Mouse (Mus musculus): ENCODE measurements at regions not wholly inside any gene's neighbourhood (a gene's known extent, or its start where the extent isn't known, plus 50 kb on each side); places are given as distances from the start of the nearest gene placed in this dataset.
"Not testable (repeated sequence)": the region's sequence is repeated elsewhere in the genome, so short reads cannot be mapped to it uniquely, and the experiment has no call there.

DNA sequence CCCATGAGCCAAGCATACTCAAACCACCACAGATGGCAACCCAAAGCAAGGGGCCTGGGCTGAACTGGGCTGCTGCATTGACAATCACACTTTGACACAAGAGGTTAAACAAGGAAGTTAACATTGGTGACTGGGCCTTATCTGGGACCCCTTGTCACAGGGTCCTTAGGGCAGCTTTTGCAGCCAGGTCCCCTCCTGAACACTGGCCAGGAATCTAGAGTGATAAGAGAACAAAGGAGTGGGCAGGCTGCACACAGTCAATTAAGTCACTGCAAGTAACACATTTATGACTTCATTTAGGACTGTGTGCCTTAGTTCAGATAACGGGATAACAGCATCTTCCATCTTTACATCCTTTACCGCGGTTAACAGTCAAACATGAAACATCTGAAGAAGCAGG lies 663.5 kb upstream of the Gm19410 start:
- 68% methylated on average over 3 of the region's 3 CpGs for WGBS
- H3K27me3 ChIP-seq (ENCODE audit: low read depth, poor library complexity, severe bottlenecking); H3K4me3 ChIP-seq; H3K36me3 ChIP-seq; H3K4me1 ChIP-seq; DNase-seq (ENCODE audit: low spot score); H3K27ac ChIP-seq; H3K9me3 ChIP-seq (replicated peaks): not testable (repeated sequence)

- not testable (repeated sequence) for H3K4me1 ChIP-seq; H3K4me3 ChIP-seq; H3K9me3 ChIP-seq (replicated peaks); H3K36me3 ChIP-seq; DNase-seq (ENCODE audit: low spot score); H3K27ac ChIP-seq; H3K27me3 ChIP-seq (ENCODE audit: low read depth, poor library complexity, severe bottlenecking)
Observed at GRCm38 (mm10) chr8:35104465-35104876, 661.1 kb upstream of the Gm19410 start.

- Histone ChIP-seq H3K4me3 (no peak overlapping the region), H3K9me3 (replicated peaks) (no peaks in the 10 kb centered on the region), H3K36me3 (no peaks in the 10 kb centered on the region), H3K4me1 (no peaks in the 10 kb centered on the region), H3K27ac (no peak overlapping the region), H3K27me3 (ENCODE audit: low read depth, poor library complexity, severe bottlenecking) (no peaks in the 10 kb centered on the region)
- DNase-seq (ENCODE audit: low spot score) = no peak
- 88% methylated on average over 27 of the region's 27 CpGs for WGBS
Observed at GRCm38 (mm10) chr8:35109506-35110217, 655.9 kb upstream of the Gm19410 start.

GRCm38 (mm10) chr8:35110286-35110685 lies 655.3 kb upstream of the Gm19410 start:
- no peak overlapping the region for H3K27ac ChIP-seq
- H3K27me3 ChIP-seq (ENCODE audit: low read depth, poor library complexity, severe bottlenecking) = no peaks in the 10 kb centered on the region
- 92% methylated on average over 8 of the region's 8 CpGs for WGBS
- H3K4me1 ChIP-seq = no peaks in the 10 kb centered on the region
- H3K36me3 ChIP-seq = no peaks in the 10 kb centered on the region
- no peaks in the 10 kb centered on the region for H3K9me3 ChIP-seq (replicated peaks)
- no peak for DNase-seq (ENCODE audit: low spot score)
- no peak overlapping the region for H3K4me3 ChIP-seq

- H3K4me1 ChIP-seq = no peaks in the 10 kb centered on the region
- H3K4me3 ChIP-seq = no peak overlapping the region
- no peak for DNase-seq (ENCODE audit: low spot score)
- no peaks in the 10 kb centered on the region for H3K27me3 ChIP-seq (ENCODE audit: low read depth, poor library complexity, severe bottlenecking)
- H3K9me3 ChIP-seq (replicated peaks) = no peaks in the 10 kb centered on the region
- no peaks in the 10 kb centered on the region for H3K36me3 ChIP-seq
- no peak overlapping the region for H3K27ac ChIP-seq
- WGBS = 80% methylated on average over 7 of the region's 7 CpGs
Observed at GRCm38 (mm10) chr8:35111130-35111529, 654.5 kb upstream of the Gm19410 start.

DNA sequence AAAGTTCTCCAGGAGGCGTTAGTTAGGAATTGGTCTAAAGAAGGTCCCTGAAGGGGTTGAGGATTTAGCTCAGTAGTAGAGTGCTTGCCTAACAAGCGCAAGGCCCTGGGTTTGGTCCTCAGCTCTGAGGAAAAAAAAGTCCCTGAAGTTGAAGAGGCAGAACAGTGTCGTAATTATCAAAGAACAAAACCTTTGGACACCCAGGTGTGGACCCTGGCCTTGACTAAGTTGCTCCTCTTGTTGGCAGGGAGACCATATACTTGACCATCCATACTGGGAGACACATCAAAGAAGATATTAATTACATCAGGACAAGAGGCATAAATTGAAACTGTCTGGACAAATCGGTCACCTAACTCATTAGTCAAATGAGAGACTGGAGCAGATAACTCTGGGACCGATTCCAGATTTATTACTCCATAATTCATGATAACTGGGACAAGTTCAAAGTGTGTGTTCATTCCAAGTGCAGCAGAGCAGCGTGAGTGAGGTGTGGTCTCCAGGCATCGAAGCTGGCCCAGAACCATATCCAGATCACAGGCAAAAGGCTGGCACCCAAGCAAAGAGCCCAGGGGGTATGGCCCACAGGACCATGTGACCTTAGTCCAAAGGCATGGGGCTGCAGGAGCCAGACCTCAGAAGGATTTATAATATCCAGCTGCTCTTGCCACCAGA lies 652.9 kb upstream of the Gm19410 start:
- DNase-seq (ENCODE audit: low spot score) = no peak
- Histone ChIP-seq H3K4me3 (no peak overlapping the region), H3K4me1 (no peaks in the 10 kb centered on the region), H3K9me3 (replicated peaks) (no peaks in the 10 kb centered on the region), H3K27ac (no peak overlapping the region), H3K36me3 (no peaks in the 10 kb centered on the region), H3K27me3 (ENCODE audit: low read depth, poor library complexity, severe bottlenecking) (no peaks in the 10 kb centered on the region)
- WGBS = 74% methylated on average over 7 of the region's 7 CpGs

GRCm38 (mm10) chr8:35114031-35114430 lies 651.6 kb upstream of the Gm19410 start:
- DNase-seq (ENCODE audit: low spot score) = no peak
- H3K36me3 ChIP-seq = no peaks in the 10 kb centered on the region
- no peaks in the 10 kb centered on the region for H3K27me3 ChIP-seq (ENCODE audit: low read depth, poor library complexity, severe bottlenecking)
- H3K27ac ChIP-seq = no peak overlapping the region
- H3K9me3 ChIP-seq (replicated peaks) = no peaks in the 10 kb centered on the region
- H3K4me1 ChIP-seq = no peaks in the 10 kb centered on the region
- WGBS = 81% methylated on average over 10 of the region's 10 CpGs
- no peak overlapping the region for H3K4me3 ChIP-seq

DNA sequence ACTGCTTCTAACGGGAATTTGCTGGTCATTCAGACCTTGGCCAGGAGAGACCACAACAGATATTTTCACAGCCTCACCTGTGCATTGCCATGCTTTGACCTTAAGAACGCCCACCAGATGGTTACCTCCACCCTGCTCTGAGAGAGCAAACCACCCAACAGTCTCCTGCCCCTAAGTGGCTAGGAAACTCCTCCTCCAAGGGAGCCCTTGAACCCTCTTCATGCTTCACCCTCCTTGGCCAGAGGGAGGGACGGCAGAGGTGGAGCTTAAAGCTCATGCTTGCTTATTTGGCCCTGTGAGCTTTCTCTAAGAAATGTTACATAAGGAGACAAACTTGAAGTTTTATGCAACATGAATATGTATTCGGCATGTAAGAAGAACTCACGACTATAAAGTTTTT lies 645.0 kb upstream of the Gm19410 start:
- Histone ChIP-seq H3K4me3 (no peak overlapping the region), H3K4me1 (peaks cover 13% of the 10 kb centered on the region), H3K9me3 (replicated peaks) (no peaks in the 10 kb centered on the region), H3K36me3 (no peaks in the 10 kb centered on the region), H3K27me3 (ENCODE audit: low read depth, poor library complexity, severe bottlenecking) (no peaks in the 10 kb centered on the region), H3K27ac (no peak overlapping the region)
- 74% methylated on average over 5 of the region's 5 CpGs for WGBS
- no peak for DNase-seq (ENCODE audit: low spot score)

DNA sequence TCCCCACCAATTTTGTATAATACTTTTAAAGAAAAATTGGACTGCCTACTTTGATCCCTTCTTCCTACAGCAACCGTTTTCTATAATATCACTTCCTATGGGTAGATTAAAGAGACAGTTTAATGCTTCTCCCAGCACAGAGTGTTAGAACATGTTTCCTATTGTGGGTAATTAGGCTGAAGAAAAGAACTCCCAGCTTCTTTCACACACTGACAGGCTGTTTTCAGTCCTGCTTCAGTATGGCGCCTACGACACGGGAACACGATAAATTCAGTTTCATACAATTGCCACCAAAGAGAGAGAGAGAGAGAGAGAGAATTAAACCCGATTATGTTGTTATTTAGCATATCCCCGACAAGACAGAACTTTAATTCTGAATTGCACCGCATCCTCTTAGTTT lies 644.5 kb upstream of the Gm19410 start:
- H3K4me3 ChIP-seq = no peak overlapping the region
- H3K4me1 ChIP-seq = peaks cover 13% of the 10 kb centered on the region
- H3K27me3 ChIP-seq (ENCODE audit: low read depth, poor library complexity, severe bottlenecking) = no peaks in the 10 kb centered on the region
- 94% methylated on average over 8 of the region's 8 CpGs for WGBS
- H3K9me3 ChIP-seq (replicated peaks) = no peaks in the 10 kb centered on the region
- no peaks in the 10 kb centered on the region for H3K36me3 ChIP-seq
- no peak overlapping the region for H3K27ac ChIP-seq
- no peak for DNase-seq (ENCODE audit: low spot score)

DNA sequence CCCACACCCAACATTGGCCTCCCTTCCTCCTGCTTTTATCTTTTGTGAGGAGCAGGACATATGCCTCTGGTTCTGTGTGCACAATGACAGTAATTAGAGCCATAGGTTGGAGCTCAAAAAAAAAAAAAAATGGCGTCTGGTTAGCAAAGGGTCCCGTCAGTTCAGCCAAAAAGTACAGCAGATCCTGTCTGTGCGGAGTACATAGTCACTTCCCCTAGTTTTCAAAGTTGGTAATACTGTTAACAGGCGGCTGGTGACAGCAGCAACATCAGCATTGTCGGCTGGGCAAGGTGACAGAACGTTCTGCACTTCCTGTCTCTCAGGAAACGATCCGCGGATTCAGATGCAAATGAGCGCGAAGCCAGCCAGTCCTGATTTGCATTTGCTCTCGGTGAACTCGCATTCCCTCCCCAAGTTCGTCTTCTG lies 642.4 kb upstream of the Gm19410 start:
- DNase-seq (ENCODE audit: low spot score) = peak; percentile 41
- Histone ChIP-seq H3K27me3 (ENCODE audit: low read depth, poor library complexity, severe bottlenecking) (no peaks in the 10 kb centered on the region), H3K9me3 (replicated peaks) (no peaks in the 10 kb centered on the region), H3K36me3 (no peaks in the 10 kb centered on the region), H3K27ac (peak overlapping the region; percentile 68; the same call in 1 of the 2 replicates), H3K4me3 (peak overlapping the region; percentile 49), H3K4me1 (peaks cover 13% of the 10 kb centered on the region)
- 10% methylated on average over 14 of the region's 14 CpGs for WGBS

GRCm38 (mm10) chr8:35125179-35125578 lies 640.4 kb upstream of the Gm19410 start:
- Histone ChIP-seq H3K27ac (no peak overlapping the region), H3K4me3 (no peak overlapping the region), H3K9me3 (replicated peaks) (no peaks in the 10 kb centered on the region), H3K4me1 (peaks cover 12% of the 10 kb centered on the region), H3K27me3 (ENCODE audit: low read depth, poor library complexity, severe bottlenecking) (no peaks in the 10 kb centered on the region), H3K36me3 (no peaks in the 10 kb centered on the region)
- DNase-seq (ENCODE audit: low spot score) = no peak
- WGBS = 92% methylated on average over 3 of the region's 3 CpGs

GRCm38 (mm10) chr8:35132281-35132680 lies 633.3 kb upstream of the Gm19410 start:
- no peaks in the 10 kb centered on the region for H3K9me3 ChIP-seq (replicated peaks)
- no peak for DNase-seq (ENCODE audit: low spot score)
- WGBS = 91% methylated on average over 1 of the region's 1 CpGs
- H3K27ac ChIP-seq = no peak overlapping the region
- no peaks in the 10 kb centered on the region for H3K36me3 ChIP-seq
- no peaks in the 10 kb centered on the region for H3K27me3 ChIP-seq (ENCODE audit: low read depth, poor library complexity, severe bottlenecking)
- no peak overlapping the region for H3K4me3 ChIP-seq
- H3K4me1 ChIP-seq = no peaks in the 10 kb centered on the region

DNA sequence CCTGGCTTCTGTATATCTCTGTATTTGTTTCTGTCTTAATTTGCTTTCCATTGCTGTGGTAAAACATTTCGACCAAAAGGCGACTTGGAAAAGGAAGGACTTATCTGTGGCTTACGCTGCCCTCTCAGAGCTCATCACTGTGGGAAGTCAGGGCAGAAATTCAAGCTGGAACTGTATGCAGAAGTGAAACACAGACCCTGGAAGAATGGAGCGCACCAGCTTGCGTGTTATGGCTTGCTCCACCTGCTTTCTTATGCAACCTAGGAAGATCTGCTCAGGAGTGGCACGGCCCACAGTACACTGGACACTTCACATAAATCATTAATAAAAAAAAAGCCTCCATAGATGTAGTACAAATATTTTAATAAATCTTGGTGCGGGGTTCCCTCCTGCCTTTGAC lies 630.0 kb upstream of the Gm19410 start:
- Histone ChIP-seq H3K27me3 (ENCODE audit: low read depth, poor library complexity, severe bottlenecking) (no peaks in the 10 kb centered on the region), H3K4me1 (no peaks in the 10 kb centered on the region), H3K36me3 (no peaks in the 10 kb centered on the region), H3K9me3 (replicated peaks) (no peaks in the 10 kb centered on the region), H3K4me3 (no peak overlapping the region), H3K27ac (no peak overlapping the region)
- DNase-seq (ENCODE audit: low spot score) = no peak
- WGBS = 90% methylated on average over 7 of the region's 7 CpGs
